Mouse (Mus musculus): ENCODE data around the gene 4930404N11Rik.

DNA sequence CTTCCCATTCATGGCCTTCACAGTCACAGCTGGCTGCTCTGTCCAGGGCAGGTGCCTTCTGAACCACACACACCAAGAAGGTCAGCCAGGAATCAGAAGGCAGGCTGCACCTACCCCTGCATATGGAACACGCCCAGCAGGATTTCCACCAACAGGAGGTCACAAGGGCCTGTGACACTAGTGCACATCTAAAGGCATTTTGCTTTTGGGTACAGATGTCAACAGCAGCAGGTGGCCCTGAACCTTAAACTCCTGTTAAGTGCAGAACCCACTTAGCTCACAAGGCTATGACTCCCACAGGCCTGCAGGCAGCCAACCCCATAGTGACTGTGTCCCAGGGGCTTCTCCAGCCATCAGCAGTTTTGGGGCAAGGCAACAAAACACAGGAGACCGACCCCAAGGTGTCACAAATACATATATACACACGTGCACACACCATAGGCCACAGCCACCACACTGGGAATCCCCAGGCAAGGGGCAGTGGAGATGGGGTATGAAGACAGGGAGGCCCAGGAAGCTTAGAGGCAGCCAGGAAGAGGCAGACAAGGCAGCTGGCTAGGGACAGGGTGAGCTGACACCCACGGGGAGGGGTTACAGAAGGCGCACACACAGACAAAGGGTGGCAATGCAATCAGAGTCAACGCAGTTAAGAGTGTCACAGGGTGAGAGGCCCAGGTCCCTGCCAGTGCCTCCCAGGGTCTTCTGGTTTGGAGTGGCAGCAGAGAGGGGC lies 1.0 kb upstream of the 4930404N11Rik start:
- TF ChIP-seq CTCF (IDR thresholded peaks at IDR 0.05; ENCODE audit: insufficient read depth, low read depth, low read length), result no peak
- no peak for TF ChIP-seq POLR2A (IDR thresholded peaks at IDR 0.05; ENCODE audit: insufficient read depth, low read depth, low read length)

Measured in olfactory bulb, adult 2 months (tissue).